Mouse (Mus musculus): ENCODE measurements around the gene Dnaja2.

The Dnaja2 gene

DNA sequence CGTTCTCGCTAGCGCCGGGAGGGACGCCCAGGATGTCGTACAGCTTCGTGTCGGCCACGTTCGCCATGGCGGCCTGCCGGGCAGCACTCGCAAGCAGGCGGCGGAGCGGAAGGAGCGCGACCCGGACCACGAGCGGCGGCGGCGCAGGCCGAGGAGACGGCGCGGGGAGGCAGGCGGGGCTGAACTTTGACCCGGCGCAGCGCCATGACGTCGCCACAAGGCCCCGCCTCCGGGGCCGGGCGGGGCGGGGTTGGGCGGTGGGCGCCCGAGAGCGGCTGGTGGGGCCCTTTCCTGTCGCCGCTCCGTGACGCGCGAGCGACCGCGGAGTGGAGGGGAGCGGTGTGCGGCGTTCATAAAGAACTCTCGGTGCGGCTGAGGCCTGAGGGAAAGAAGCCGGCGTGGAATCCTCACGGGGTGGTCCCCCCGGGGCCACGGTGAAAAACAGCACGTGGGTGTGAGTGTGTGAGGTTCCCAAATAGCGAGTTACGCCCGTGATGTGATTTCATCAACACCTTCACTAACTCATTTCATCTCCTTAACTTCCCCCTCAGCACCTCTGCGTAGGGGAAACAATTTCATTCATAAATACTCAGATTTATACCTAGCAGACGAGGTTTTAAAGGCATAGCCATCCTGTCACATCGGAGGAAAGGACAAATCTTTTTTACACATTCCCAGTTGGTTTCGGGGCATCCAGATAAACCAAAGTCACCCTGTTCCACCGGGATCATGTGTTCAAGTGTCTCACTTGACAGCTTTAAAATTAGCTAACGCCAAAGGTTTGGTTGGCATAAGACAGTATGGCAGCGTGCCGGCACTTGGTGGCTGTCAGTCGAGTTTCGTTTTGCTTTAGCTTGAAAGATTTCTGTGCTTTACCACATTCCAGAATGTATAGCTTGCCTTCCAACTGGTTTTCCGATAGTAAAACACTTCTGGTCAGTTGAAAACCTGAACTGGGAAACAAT is at the start of gene Dnaja2:
Gene Dnaja2, minus strand, starts transcription at position 164 of the 965 bp plus-strand sequence.
- peak; percentile 89 to 93 for DNase-seq

DNA sequence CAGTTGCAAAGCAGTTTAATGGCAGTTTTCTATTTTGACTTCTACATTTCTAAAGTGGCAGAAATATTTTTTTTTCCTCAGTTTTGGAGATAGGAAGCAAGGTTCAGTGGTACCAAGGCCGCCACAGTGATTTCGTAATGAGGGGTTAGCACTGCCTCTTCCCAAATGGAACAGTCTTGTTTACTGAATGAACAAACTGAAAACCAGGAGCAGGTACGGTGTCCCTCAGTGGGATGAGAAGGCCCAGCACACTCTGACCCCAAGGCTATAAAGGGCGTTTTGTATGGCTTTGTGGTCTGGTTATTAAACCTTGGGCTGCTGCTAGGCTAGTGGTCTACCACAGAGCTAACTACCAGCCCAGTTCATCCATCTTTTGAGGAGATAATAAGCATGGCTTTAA is 49.1 kb upstream of the Dnaja2 start:
- no peak for DNase-seq

DNA sequence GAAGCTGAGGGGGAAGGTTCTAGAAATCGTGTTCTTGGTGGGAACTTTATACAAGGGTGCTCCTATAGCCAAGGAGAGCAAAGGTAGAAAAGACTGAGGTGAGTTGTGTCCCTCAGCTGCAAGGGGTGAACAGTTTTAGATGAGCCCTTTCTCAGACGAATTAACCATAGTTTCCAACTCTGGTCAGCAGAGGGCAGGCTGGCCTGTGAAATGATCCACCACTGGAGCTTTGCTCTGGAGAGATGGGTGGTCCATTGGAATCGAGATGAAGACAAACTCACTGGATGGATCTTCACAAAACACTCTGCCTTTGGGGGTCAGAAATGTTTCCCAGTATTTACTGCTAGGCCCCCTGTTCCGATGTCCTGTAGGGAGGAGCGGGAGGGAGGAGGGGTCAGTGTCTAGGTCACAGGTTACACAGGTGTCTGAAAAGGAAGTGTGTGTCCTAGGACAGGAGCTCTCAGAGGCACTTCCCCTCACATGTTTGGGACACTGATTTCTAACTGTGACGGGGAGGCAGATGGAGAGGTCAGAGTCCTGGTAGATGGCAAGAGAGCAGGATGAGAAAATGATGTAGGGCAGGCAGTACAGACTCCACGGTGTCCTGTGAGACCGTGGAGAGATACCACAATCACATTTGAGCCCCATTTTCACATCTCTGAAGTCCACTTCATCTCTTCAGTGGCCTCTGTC is 48.2 kb upstream of the Dnaja2 start:
- DNase-seq = peak; percentile 40 to 81

DNA sequence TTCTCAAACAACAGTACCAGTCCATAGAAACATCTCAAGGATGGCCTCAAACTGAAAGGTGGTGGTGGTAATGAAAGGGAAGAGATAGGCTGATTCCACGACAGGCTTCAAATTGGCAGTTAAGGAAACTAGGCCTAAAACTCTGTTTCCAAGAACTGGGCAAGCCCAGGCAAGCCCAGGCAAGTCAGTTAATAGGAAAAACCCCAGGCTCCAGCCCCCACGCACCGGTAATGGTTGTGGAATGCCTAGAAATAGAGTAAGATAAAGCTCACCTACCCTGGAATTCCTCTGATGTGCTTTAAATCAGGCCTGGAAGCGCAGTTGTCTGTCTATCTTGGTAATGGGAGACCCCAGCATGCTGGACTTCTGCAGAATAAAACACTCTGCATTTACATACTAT is 47.6 kb upstream of the Dnaja2 start:
- DNase-seq = no peak

GRCm38 (mm10) chr8:85601741-85602140 is 46.6 kb upstream of the Dnaja2 start:
- no peak for DNase-seq

GRCm38 (mm10) chr8:85597413-85598191 is 42.5 kb upstream of the Dnaja2 start:
- no peak for DNase-seq

DNA sequence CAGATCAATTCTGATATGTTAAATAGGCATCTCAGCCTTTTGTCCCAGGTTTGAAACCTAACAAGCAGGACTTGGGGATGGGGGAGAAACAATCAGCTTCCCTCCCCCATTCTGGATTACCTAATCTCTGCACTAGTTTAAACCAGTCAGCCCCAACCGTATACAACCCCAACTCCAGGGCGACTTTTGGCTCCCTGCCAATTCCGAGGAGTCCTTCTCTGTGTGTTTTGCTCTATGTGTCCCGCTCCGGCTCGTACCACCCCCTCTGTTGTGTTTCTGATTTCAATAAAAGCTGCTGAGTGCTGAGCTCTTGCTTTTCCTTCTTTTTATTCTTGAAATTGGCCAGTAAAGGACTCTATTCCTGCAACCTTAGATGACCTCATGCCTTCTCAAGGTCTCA is 40.2 kb upstream of the Dnaja2 start:
- DNase-seq = peak; percentile 48 to 61

DNA sequence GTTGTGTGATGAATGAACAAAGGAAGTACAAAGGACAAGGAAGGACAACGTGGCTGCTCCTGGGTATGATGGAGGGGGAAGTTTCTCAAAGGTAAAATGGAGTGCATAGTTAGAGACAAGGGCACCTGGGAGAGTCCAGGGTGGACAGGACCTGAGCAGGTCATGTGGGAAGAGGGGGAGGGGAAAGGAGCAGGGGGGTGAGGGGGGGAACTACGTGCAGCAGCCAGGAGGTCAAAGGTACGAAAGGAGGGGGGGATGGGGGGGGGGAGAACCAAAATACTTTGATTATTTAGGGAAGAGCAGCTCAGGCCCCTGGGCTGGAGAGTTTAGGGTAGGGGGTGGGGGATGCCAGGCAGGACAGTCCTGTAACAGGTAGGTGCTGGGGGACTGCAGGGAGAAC is 39.8 kb upstream of the Dnaja2 start:
- DNase-seq = no peak

GRCm38 (mm10) chr8:85593324-85593723 is 38.2 kb upstream of the Dnaja2 start:
- no peak for DNase-seq

DNA sequence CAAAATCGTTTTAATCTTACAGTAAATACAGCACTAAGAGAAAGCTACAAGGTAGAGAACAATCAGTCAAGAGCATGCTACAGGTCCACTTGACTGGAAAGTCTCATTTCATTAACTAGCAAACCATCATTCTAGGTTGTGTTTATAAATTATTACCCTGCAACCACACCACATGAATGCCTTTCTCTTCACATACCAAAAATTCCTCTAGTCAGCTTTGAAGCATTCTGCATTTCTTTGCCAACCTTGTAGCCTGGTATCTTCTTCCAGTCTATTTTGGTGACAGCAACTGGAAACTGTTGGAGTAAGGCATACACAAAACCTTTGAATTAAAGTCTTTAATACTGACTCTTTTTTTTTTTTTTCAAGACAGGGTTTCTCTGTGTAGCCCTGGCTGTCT is 36.4 kb upstream of the Dnaja2 start:
- DNase-seq = peak in 1 of 2 experiments; percentile 58

- DNase-seq = no peak
Measured at GRCm38 (mm10) chr8:85590258-85590657, 35.1 kb upstream of the Dnaja2 start.

DNA sequence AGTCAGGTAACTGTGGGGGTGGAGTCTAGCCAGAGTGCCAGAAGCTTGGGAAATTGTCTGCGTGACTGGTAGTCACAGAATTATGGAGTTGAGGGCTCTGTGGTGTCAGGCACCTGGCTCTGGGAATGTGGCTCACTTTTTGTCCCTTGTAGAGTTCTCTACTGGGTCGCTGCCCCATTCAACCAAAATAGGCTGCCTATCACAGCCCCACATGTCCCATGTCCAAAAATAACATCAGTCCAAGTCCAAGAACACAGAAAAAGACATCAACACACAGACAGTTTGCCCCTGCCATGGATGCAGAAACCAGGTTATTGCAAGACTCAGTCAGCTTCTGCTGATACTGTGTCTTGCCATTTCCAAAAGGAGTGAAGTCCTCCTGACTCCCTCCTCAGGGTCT is 33.5 kb upstream of the Dnaja2 start:
- DNase-seq = no peak

- no peak for DNase-seq
Measured at GRCm38 (mm10) chr8:85577666-85578065, 22.5 kb upstream of the Dnaja2 start.

DNA sequence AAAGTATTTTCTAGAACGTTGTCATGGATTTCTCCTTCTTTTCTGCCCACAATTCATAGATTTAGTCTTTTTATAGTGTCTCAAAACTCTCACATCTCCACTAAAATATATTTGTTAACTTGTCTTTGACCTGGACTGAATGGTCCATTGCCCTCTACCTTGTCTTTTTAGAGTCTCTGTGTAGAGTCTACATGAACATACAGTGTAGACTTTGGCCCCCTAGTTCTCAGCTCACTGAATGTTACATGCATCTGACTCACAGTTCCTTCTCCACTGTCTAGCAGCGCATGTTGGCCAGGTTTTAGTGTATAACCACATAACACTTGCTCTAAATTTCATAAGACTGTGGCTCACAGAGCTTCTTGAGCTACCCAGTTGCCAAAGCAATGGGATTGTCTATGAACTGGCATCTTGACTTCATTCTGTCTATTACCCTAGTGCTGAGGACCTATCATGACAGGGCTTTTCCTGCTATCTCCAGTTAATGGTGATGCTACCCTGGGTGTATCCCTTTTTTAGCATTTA is 18.9 kb upstream of the Dnaja2 start:
- DNase-seq = peak; percentile 19 to 64

DNA sequence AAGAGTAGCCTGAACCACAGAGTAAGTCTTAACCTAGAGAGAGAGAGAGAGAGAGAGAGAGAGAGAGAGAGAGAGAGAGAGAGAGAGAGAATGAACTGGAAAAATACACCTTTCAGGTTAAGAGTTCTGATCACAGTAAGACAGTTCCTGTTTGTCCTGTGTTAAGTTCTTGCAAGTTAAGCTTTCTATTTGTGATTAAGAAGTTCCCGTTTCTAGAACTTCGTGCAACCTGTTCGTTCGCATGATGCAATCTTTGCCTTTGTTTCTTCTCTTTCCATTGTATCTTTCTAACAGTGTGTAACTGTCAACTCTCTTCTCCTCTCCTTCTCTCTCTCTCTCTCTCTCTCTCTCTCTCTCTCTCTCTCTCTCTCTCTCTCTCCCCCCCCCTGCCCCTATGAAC is 15.3 kb upstream of the Dnaja2 start:
- DNase-seq = no peak

GRCm38 (mm10) chr8:85567801-85568200 is 12.7 kb upstream of the Dnaja2 start:
- peak; percentile 45 to 82 for DNase-seq

GRCm38 (mm10) chr8:85565186-85565585 is 10.0 kb upstream of the Dnaja2 start:
- no peak for DNase-seq

DNA sequence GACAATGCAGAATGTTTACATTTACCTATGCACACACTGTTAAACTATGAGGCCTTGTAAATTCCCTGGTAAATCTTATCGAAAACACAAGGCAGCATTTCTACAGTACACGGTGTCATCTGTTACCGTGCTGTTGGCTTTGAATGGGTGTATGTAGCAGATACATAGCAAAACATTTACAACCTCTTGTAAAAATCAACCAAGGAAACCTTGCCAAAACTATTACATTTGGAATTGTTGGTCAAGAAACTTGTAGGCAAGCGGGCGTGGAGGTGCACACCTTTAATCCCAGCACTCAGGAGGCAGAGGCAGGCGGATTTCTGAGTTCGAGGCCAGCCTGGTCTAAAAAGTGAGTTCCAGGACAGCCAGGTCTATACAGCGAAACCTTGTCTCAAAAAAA is 8.2 kb upstream of the Dnaja2 start:
- peak; percentile 21 to 58 for DNase-seq

DNA sequence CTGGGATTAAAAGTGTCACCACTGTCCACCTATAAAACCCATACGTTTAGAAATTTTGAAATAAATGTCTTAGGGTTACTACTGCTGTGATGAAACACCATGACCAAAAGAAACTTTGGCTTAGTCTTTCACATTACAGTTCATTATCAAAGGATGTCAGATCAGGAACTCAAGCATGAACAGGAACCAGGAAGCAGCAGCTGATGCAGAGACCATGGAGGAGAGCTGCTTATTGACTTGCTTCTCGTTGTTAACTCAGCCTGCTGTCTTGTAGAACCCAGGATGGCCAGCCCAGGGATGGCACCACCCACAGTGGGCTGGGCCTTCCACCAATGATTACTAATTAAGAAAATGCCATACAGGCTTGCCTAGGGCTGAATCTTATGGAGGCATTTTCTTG is 4.8 kb upstream of the Dnaja2 start:
- DNase-seq = no peak

DNA sequence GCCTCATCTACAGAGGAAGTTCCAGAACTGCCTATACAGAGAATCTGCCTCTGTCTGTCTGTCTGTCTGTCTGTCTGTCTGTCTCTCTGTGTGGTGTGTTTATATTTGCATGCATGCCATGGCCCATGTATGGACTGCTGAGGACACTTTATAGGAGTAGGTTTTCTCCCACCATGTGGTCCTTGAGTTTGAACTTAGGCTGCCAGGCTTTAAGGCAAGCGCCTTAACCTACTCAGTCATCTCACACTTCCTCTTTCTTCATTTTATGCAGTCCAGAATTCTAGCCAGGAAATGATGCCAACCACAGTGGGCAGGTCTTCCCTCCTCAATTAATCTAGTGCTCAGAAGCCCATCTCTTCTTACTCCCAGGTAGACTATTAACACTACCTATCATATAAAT is 4.1 kb upstream of the Dnaja2 start:
- no peak for DNase-seq

DNA sequence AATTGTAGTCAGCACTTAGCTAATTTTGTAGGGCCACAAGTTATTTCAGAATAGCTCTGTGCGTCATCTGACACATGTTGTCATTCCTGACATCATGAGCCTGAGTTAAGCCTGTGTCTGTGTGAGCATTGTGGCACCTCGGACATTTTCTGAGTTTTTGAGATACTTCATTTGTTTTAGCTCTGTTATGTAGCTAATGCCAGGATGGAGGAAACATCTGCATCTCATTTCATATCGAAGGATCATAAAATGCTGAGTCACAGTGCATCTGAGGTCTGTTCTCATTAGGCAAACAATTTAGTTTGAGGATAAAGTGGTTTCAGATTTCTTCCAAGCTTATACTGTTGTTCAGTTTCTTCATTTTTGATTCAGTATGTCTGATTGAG is 2.5 kb upstream of the Dnaja2 start:
- DNase-seq = no peak

DNA sequence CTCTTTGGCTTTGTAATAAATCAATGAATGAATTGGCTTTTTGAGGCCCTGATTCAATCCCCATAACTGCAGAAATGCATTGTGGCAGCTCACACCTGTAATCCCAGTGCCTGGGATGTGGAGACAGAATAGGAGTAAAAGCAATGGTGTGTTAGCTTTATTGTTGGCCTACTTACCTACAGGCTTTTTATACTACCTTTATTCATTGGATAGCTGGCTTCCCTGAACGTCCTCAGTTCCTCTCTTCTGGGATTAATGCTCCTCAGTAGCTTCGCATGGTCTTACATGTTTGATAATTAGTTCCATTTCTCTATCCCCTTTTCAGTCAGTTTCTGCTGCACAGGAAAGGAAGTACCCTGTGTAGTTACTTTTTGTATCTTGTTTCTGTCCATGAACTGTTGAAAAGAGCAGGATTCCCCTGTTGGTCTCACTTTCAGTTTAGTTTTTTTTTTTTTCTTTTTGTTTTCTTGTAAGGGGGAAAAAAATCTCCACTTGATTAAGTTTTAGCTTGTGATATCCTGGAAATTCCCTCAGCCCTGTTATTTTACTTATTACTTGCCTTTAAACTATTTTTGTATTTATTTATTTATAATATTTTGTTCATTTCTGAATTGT is 1.9 kb upstream of the Dnaja2 start:
- no peak for DNase-seq

Data from kidney, postnatal 36 days (tissue).